Mouse (Mus musculus) CH12.LX (cell line): Measurements from ENCODE around the gene Il17re. TPM values are rescaled to one million over a fixed set of nuclear protein-coding genes. Genes with fewer than 3 reads are reported as not detected.

Source experiments
- DNase-seq: peaks from one replicate; pipeline ENCODE4 v3.0.0-alpha.2; 2013; ENCODE audit errors: extremely low read depth
- H3K27ac ChIP-seq: 2 replicates; pipeline ENCODE4 v1.5.1; 2012; ENCODE audit warnings: low read depth, mild to moderate bottlenecking, control low read depth, moderate library complexity; ENCODE audit not compliant: insufficient read depth
- H3K27me3 ChIP-seq: replicated peaks from 2 replicates; pipeline ENCODE3; 2012; ENCODE audit warnings: inconsistent platforms
- H3K36me3 ChIP-seq, 2 experiments: replicated peaks in 1 of 2; 2 replicates each; pipeline versions ENCODE3 to v1.6.1; 2012; ENCODE audit warnings: inconsistent platforms in 1 of 2, low read length in 1 of 2, mild to moderate bottlenecking in 1 of 2, mixed read lengths in 1 of 2, moderate library complexity in 1 of 2; ENCODE audit not compliant: control insufficient read depth in 1 of 2, insufficient read depth in 1 of 2
- H3K4me1 ChIP-seq, 2 experiments: 2 replicates each; pipeline ENCODE4 v1.6.1; 2012; ENCODE audit warnings: inconsistent platforms in 1 of 2, moderate library complexity in 1 of 2; ENCODE audit not compliant: insufficient read depth in 2 of 2, control insufficient read depth in 1 of 2
- H3K4me2 ChIP-seq: 2 replicates; pipeline ENCODE4 v1.6.1; 2012; ENCODE audit warnings: low read depth, mild to moderate bottlenecking, control low read depth; ENCODE audit not compliant: poor library complexity, insufficient read depth, severe bottlenecking
- H3K4me3 ChIP-seq, 3 experiments: fragments of 150-350 bp in 1 of 3; sonication (generic) in 1 of 3; replicated peaks in 1 of 3; 2 replicates each; pipeline versions ENCODE3 to v1.5.1; 2011 to 2012; ENCODE audit warnings: low read depth in 2 of 3, low read length in 2 of 3, mild to moderate bottlenecking in 2 of 3, moderate library complexity in 2 of 3, control low read depth in 1 of 3, improper control_type of control experiment in 1 of 3, inconsistent platforms in 1 of 3, mixed read lengths in 1 of 3; ENCODE audit not compliant: poor library complexity in 1 of 3
- H3K79me2 ChIP-seq: replicated peaks from 2 replicates; pipeline ENCODE4 v1.6.1; 2012; ENCODE audit warnings: mild to moderate bottlenecking, moderate library complexity; ENCODE audit not compliant: control insufficient read depth, poor library complexity, insufficient read depth, severe bottlenecking; ENCODE audit errors: extremely low read depth
- H3K9ac ChIP-seq: 2 replicates; pipeline ENCODE4 v1.6.1; 2012; ENCODE audit warnings: low read depth, mild to moderate bottlenecking, control low read depth, moderate library complexity; ENCODE audit not compliant: insufficient read depth
- H3K9me3 ChIP-seq: replicated peaks from 2 replicates; pipeline ENCODE3; 2012; ENCODE audit warnings: low read length, inconsistent platforms, mixed read lengths
- CHD1 ChIP-seq: IDR thresholded peaks from 2 replicates; pipeline ENCODE4 v1.6.1; 2012; ENCODE audit warnings: low read depth, low read length, improper control_type of control experiment, inconsistent platforms
- CTCF ChIP-seq, 2 experiments: IDR thresholded peaks in 1 of 2; conservative IDR thresholded peaks in 1 of 2; 2 replicates each; pipeline ENCODE4 v1.5.1; 2011 to 2012; ENCODE audit warnings: low read depth in 2 of 2, low read length in 2 of 2, improper control_type of control experiment in 1 of 2, inconsistent platforms in 1 of 2, mild to moderate bottlenecking in 1 of 2, moderate library complexity in 1 of 2
- E2F4 ChIP-seq: IDR thresholded peaks from 2 replicates; pipeline ENCODE4 v1.6.1; 2011; ENCODE audit warnings: low read depth, low read length, improper control_type of control experiment; ENCODE audit not compliant: insufficient replicate concordance
- EP300 ChIP-seq: IDR thresholded peaks from 2 replicates; pipeline ENCODE4 v1.6.1; 2011; ENCODE audit warnings: low read length, improper control_type of control experiment
- HCFC1 ChIP-seq: IDR thresholded peaks from 2 replicates; pipeline ENCODE4 v1.6.1; 2012; ENCODE audit warnings: low read depth, mild to moderate bottlenecking, inconsistent platforms, low read length, improper control_type of control experiment
- JUN ChIP-seq: IDR thresholded peaks from 2 replicates; pipeline ENCODE4 v1.6.1; 2011; ENCODE audit warnings: low read depth, mild to moderate bottlenecking, low read length, improper control_type of control experiment, moderate library complexity; ENCODE audit not compliant: insufficient read depth
- KAT2A ChIP-seq: IDR thresholded peaks from 2 replicates; pipeline ENCODE4 v1.6.1; 2012; ENCODE audit warnings: low read length, improper control_type of control experiment, inconsistent platforms; ENCODE audit not compliant: insufficient replicate concordance
- MAFK ChIP-seq: IDR thresholded peaks from 2 replicates; pipeline ENCODE4 v1.6.1; 2011; ENCODE audit warnings: low read length, improper control_type of control experiment; ENCODE audit not compliant: insufficient replicate concordance
- MAX ChIP-seq: IDR thresholded peaks from 2 replicates; pipeline ENCODE4 v1.6.1; 2011; ENCODE audit warnings: low read length, improper control_type of control experiment
- MAZ ChIP-seq: IDR thresholded peaks from 2 replicates; pipeline ENCODE4 v1.6.1; 2012; ENCODE audit warnings: low read depth, mild to moderate bottlenecking, inconsistent platforms, low read length, improper control_type of control experiment, moderate library complexity
- MEF2A ChIP-seq: IDR thresholded peaks from 2 replicates; pipeline ENCODE4 v1.6.1; 2014; ENCODE audit warnings: low read depth, mild to moderate bottlenecking, inconsistent platforms, low read length, improper control_type of control experiment, borderline replicate concordance
- MXI1 ChIP-seq: IDR thresholded peaks from 2 replicates; pipeline ENCODE4 v1.6.1; 2011; ENCODE audit warnings: mild to moderate bottlenecking, low read depth, low read length, improper control_type of control experiment
- MYC ChIP-seq: IDR thresholded peaks from 2 replicates; pipeline ENCODE4 v1.6.1; 2011; ENCODE audit warnings: low read depth, mild to moderate bottlenecking, improper control_type of control experiment, low read length
- NELFE ChIP-seq: IDR thresholded peaks from 2 replicates; pipeline ENCODE4 v1.6.1; 2011; ENCODE audit warnings: low read depth, low read length, improper control_type of control experiment
- NRF1 ChIP-seq: IDR thresholded peaks from 2 replicates; pipeline ENCODE4 v1.6.1; 2014; ENCODE audit warnings: low read depth, mild to moderate bottlenecking, inconsistent platforms, low read length, improper control_type of control experiment, moderate library complexity
- POLR2AphosphoS2 ChIP-seq: IDR thresholded peaks from 2 replicates; pipeline ENCODE4 v1.6.1; 2011; ENCODE audit warnings: low read depth, low read length, improper control_type of control experiment
- RAD21 ChIP-seq: IDR thresholded peaks from 2 replicates; pipeline ENCODE4 v1.6.1; 2011; ENCODE audit warnings: low read depth, mild to moderate bottlenecking, low read length, improper control_type of control experiment, moderate library complexity
- RCOR1 ChIP-seq: conservative IDR thresholded peaks from 2 replicates; pipeline ENCODE4 v1.6.1; 2012; ENCODE audit warnings: low read depth, mild to moderate bottlenecking, inconsistent platforms, low read length, improper control_type of control experiment
- SIN3A ChIP-seq: IDR thresholded peaks from 2 replicates; pipeline ENCODE4 v1.6.1; 2012; ENCODE audit warnings: low read length, improper control_type of control experiment, inconsistent platforms
- TCF12 ChIP-seq: IDR thresholded peaks from 2 replicates; pipeline ENCODE4 v1.6.1; 2014; ENCODE audit warnings: low read depth, mild to moderate bottlenecking, inconsistent platforms, low read length, improper control_type of control experiment
- UBTF ChIP-seq: IDR thresholded peaks from 2 replicates; pipeline ENCODE4 v1.6.1; 2012; ENCODE audit warnings: low read depth, mild to moderate bottlenecking, inconsistent platforms, low read length, improper control_type of control experiment, moderate library complexity
- USF2 ChIP-seq: conservative IDR thresholded peaks from 2 replicates; pipeline ENCODE4 v1.6.1; 2011; ENCODE audit warnings: low read depth, low read length, improper control_type of control experiment
- ZC3H11A ChIP-seq: IDR thresholded peaks from 2 replicates; pipeline ENCODE4 v1.6.1; 2012; ENCODE audit warnings: low read depth, mild to moderate bottlenecking, inconsistent platforms, low read length, improper control_type of control experiment
- ZMIZ1 ChIP-seq: IDR thresholded peaks from 2 replicates; pipeline ENCODE4 v1.6.1; 2012; ENCODE audit warnings: low read depth, mild to moderate bottlenecking, inconsistent platforms, low read length, improper control_type of control experiment
- dilution Hi-C: fragments of 300-500 bp; cut with MboI; formaldehyde crosslinking; loops from 2 replicates; pipeline ENCODE4 v1.14.3; 2020; ENCODE audit warnings: low sequenced_read_pairs; ENCODE audit not compliant: extremely low pct_unique_long_range_greater_than_20kb, extremely low pct_ligation_motif_present
- in situ Hi-C: fragments of 300-500 bp; cut with MboI; formaldehyde crosslinking; loops from 3 replicates; pipeline ENCODE4 v1.14.3; 2019; ENCODE audit warnings: low sequenced_read_pairs, low pct_ligation_motif_present, low pct_unique_long_range_greater_than_20kb, mixed read lengths
- polyA plus RNA-seq: library from polyadenylated mRNA; unstranded; fragments of >175 nt; gene quantifications from 2 replicates; pipeline ENCODE4 v1.2.1, GENCODE M21; 2012; ENCODE audit warnings: low read depth; ENCODE audit not compliant: insufficient read length
- total RNA-seq, 2 experiments: library from RNA; depleted of rRNA; stranded (reverse); fragments of 300-350 nt in 1 of 2; fragments of >200 nt in 1 of 2; gene quantifications; 2 replicates each; pipeline ENCODE4 v1.2.3; 2012 to 2014

Gene Il17re
- total and polyA plus RNA-seq, 3 experiments, result 0.13 TPM; not detected in 1

DNA sequence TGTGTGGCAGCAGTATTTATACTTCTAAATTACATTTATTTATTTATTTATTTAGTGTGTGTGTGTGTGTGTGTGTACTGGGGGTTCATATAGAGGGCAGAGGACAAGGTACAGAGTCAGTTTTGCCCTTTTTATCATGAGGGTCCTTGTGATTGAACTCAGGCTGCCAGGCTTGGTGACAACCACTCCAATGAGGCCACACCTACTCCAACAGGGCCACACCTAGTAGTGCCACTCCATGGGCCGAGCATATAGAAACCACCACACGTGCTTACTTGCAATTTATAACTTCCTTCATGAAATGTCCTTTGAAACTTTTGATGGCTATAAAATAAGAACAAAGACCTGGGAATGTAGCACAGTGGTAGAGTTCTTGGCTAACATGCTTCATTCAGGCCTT is 15.0 kb downstream of the Il17re start:
- no peak overlapping the region for H3K27ac ChIP-seq
- H3K4me3 ChIP-seq, result no peak overlapping the region

DNA sequence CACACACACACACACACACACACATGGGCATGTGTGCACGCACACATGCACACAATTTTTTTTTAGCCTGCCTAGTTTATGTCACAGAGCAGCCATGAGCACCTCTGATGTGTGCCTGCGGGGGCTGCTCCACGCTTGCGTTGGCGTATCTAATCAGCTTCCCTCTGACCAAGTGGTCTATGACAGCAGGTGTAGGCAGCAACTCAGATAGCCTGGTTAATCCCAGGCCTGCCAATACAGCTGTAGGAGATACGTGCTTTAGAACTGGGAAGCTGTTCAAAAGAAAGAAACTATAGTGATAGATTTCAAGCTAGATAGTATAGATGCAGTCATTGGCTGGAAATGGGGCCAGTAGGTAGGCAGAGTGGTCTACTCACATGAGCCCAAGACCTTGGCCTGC is 15.4 kb downstream of the Il17re start:
- H3K27ac ChIP-seq, result no peak overlapping the region
- dilution Hi-C loops, result no loop called here
- H3K79me2 ChIP-seq, result no peaks in the 10 kb centered on the region
- H3K27me3 ChIP-seq, result peaks cover 58% of the 10 kb centered on the region
- DNase-seq, result no peak
- no peaks in the 10 kb centered on the region for H3K9me3 ChIP-seq
- no peak overlapping the region for H3K9ac ChIP-seq
- H3K36me3 ChIP-seq, result no peaks in the 10 kb centered on the region
- in situ Hi-C loops, result no loop called here
- TF ChIP-seq MAZ (no peak), KAT2A (no peak), CHD1 (no peak), POLR2AphosphoS2 (no peak), MXI1 (no peak), NRF1 (no peak), TCF12 (no peak), MYC (no peak)
- H3K4me1 ChIP-seq, result peaks cover 2 to 3% of the 10 kb centered on the region in 2 experiments; a peak in 3 of 4 replicates
- H3K4me3 ChIP-seq, result no peak overlapping the region
- no peak overlapping the region for H3K4me2 ChIP-seq

More for the DNA sequence above, 15.0 kb downstream of the Il17re start:
- Histone ChIP-seq H3K36me3 (no peaks in the 10 kb centered on the region), H3K9me3 (no peaks in the 10 kb centered on the region), H3K4me1 (peaks cover 4 to 8% of the 10 kb centered on the region in 2 experiments; a peak in 3 of 4 replicates), H3K27me3 (peaks cover 57% of the 10 kb centered on the region), H3K4me2 (no peak overlapping the region), H3K79me2 (no peaks in the 10 kb centered on the region), H3K9ac (no peak overlapping the region)
- dilution Hi-C loops (no loop called here), in situ Hi-C loops (no loop called here)
- no peak for DNase-seq
- TF ChIP-seq UBTF (no peak), MXI1 (no peak), MAZ (no peak), EP300 (no peak), SIN3A (no peak), MAX (no peak), MAFK (no peak), NELFE (no peak), ZMIZ1 (no peak), MEF2A (no peak), USF2 (no peak), ZC3H11A (no peak), RCOR1 (no peak), CTCF (conservative IDR thresholded peaks at IDR 0.05 in 1 of 2, IDR thresholded peaks at IDR 0.05 in 1 of 2; ENCODE audit: low read depth in 2 of 2, low read length in 2 of 2) (no peak), CHD1 (no peak), JUN (no peak), RAD21 (no peak), HCFC1 (no peak), E2F4 (no peak), KAT2A (no peak)
